Mouse (Mus musculus): ENCODE measurements around the gene Pola2.

Pola2 gene

GRCm38 (mm10) chr19:5963883-5964562, at the start of gene Pola2:
Gene Pola2 (minus strand): TSS chr19:5964202.
- DNase-seq, result peak; percentile 80

- DNase-seq, result no peak
Observed at GRCm38 (mm10) chr19:6013691-6014090, 49.7 kb upstream of the Pola2 start.

- DNase-seq, result no peak
Observed at GRCm38 (mm10) chr19:6009137-6009536, 45.1 kb upstream of the Pola2 start.

GRCm38 (mm10) chr19:6007013-6007412, 43.0 kb upstream of the Pola2 start:
- no peak for DNase-seq

- DNase-seq, result no peak
Observed at GRCm38 (mm10) chr19:6005541-6005940, 41.5 kb upstream of the Pola2 start.

GRCm38 (mm10) chr19:5999969-6000368, 36.0 kb upstream of the Pola2 start:
- no peak for DNase-seq

- no peak for DNase-seq
Observed at GRCm38 (mm10) chr19:5998180-5998579, 34.2 kb upstream of the Pola2 start.

- DNase-seq, result no peak
Observed at GRCm38 (mm10) chr19:5994711-5995110, 30.7 kb upstream of the Pola2 start.

GRCm38 (mm10) chr19:5992012-5992411, 28.0 kb upstream of the Pola2 start:
- DNase-seq, result no peak

GRCm38 (mm10) chr19:5991467-5991866, 27.5 kb upstream of the Pola2 start:
- DNase-seq, result no peak

- DNase-seq, result no peak
Observed at GRCm38 (mm10) chr19:5990921-5991320, 26.9 kb upstream of the Pola2 start.

GRCm38 (mm10) chr19:5990033-5990432, 26.0 kb upstream of the Pola2 start:
- DNase-seq, result no peak

GRCm38 (mm10) chr19:5989585-5989984, 25.6 kb upstream of the Pola2 start:
- DNase-seq, result no peak

GRCm38 (mm10) chr19:5988815-5989452, 24.9 kb upstream of the Pola2 start:
- peak; percentile 86 for DNase-seq

- no peak for DNase-seq
Observed at GRCm38 (mm10) chr19:5988027-5988814, 24.2 kb upstream of the Pola2 start.

- no peak for DNase-seq
Observed at GRCm38 (mm10) chr19:5986043-5986442, 22.0 kb upstream of the Pola2 start, which contains the start of gene Slc22a20. Gene Slc22a20 (minus strand): TSS chr19:5986143.

GRCm38 (mm10) chr19:5980477-5980876, 16.5 kb upstream of the Pola2 start:
- DNase-seq, result no peak

- no peak for DNase-seq
Observed at GRCm38 (mm10) chr19:5977717-5978116, 13.7 kb upstream of the Pola2 start.

GRCm38 (mm10) chr19:5975676-5976075, 11.7 kb upstream of the Pola2 start:
- no peak for DNase-seq

- DNase-seq, result no peak
Observed at GRCm38 (mm10) chr19:5975112-5975511, 11.1 kb upstream of the Pola2 start.

GRCm38 (mm10) chr19:5967664-5968063, 3.7 kb upstream of the Pola2 start:
- DNase-seq, result no peak

GRCm38 (mm10) chr19:5966786-5967185, 2.8 kb upstream of the Pola2 start:
- no peak for DNase-seq

- no peak for DNase-seq
Observed at GRCm38 (mm10) chr19:5965910-5966309, 1.9 kb upstream of the Pola2 start.

GRCm38 (mm10) chr19:5965280-5965679, 1.3 kb upstream of the Pola2 start:
- DNase-seq, result peak; percentile 64
